Mouse (Mus musculus): Measurements from ENCODE around the gene Prop1.
A peak's percentile ranks its signal among the peaks of the same experiment; 100 is the strongest.

Prop1 gene

DNA sequence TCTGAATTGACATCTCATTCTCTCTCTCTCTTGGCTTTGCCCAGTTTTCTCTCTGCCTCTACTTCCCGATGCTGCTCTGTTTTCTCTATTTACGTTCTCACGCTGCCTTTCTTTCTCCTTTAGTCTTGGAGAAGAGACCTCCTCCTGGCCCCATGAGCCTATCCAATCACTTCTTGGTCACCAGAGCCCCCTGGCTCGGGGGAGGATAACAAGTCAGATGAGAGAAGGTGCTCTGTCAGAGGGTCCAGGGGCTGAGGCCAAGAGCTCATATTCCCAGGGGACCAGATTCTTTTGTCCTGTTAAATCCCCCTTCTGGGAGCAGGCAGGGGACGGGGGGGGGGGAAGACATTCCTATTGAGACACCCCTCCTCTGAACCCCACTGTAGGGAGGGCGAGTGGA lies at the start of gene Prop1:
TSS of gene Prop1 (minus strand) at position 101 of the 400 bp plus-strand sequence.
- DNase-seq (ENCODE audit: low spot score in 2 of 2): no peak

DNA sequence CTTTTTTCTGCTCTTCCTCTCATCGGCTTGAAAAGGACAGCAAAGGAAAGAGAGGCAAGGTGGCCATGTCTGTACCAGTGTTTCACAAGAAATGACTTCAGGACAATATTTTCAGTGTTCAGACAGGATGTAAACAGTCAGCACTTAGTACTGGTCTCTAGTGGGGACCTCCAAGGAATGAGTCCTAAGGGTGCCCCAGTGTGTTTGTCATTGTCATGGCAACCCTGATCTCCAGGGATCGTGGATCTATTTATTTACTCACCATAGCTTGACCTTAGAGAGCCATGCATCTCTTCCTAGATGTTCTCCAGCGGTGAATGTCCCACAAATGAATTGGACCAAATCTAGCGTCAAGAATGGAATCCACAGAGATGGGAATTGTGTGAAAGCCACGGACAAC lies 49.7 kb upstream of the Prop1 start, which contains the start of gene Olfr51:
TSS of gene Olfr51 (plus strand) at position 301 of the 400 bp plus-strand sequence.
- no peak for DNase-seq (ENCODE audit: low spot score in 2 of 2)

DNA sequence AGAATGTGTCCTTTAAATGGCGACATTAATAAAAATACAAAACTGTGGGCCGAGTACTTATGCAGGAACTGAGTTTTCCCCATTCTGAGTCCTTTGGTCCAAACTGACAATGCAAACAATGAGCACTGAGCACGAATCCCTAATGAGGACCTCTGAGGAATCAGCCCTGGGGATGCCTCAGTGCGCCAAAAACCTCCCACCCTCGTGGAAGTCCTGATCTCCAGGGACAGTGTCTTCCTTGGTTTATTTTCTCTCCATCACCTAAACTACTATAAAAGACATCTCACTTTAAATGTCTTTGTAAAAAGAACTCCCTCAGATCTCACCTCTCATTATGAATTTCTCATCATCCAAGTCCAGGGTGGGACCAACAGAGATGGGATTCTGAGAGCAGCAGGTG lies 28.1 kb upstream of the Prop1 start, which contains the start of gene Olfr1377:
TSS of gene Olfr1377 (plus strand) at position 301 of the 400 bp plus-strand sequence.
- DNase-seq (ENCODE audit: low spot score in 2 of 2): no peak

DNA sequence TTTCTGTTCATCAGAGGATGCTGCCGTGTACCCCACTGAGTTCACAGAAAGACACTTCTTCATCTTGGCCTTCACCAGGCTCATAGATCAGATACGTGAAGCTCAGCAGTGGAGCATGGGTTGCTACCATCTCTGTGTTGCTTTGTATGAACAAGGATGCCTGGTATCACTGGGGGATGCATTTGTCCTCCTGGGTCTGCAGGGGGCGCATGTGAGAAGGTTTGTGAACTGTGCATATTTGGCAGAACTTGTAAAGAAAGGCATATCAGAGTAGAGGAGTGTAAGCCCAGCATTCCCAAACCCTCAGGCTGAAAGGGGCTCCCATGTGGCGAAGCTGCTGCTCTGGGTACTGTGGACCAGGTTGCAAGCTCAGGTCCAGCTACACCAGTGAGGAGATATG lies 23.7 kb upstream of the Prop1 start:
- DNase-seq (ENCODE audit: low spot score in 2 of 2): no peak

DNA sequence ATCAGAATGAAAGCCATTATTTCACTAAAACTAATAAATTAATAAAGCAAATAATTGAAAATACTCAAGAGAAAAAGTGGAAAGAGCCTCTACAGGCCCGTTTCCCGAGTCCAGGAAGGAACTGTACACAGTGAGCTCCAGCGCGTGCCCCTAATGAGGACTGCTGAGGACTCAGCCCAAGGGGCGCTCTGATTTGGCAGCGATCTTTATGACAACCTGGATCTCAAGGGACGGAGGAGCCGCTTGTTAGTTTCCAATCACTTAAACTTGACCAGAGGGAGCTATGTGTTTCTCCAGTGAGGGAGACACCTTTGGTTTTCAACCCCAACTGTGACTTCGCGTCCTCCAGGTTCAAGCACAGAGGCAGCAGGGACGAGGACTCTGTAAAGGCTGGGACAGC lies 12.7 kb upstream of the Prop1 start, which contains the start of gene Olfr1378:
TSS of gene Olfr1378 (plus strand) at position 301 of the 400 bp plus-strand sequence.
- DNase-seq (ENCODE audit: low spot score in 2 of 2): no peak

DNA sequence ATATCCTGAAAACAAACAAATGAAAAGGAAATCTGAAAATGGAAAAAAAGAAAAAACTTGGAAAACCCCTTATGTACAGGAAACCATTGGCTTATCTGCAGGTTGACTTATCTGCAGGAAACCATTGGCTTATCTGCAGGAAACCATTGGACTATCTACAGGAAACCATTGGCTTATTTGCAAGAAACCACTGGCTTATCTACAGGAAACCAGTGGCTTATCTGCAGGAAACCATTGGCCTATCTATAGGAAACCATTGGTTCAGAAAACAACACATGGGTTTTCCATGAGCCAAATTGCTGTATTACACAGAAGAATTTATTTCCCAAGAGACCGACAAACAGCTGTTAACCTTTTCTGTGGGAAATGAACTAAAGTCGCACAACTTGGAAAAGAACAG lies 11.3 kb upstream of the Prop1 start:
- DNase-seq (ENCODE audit: low spot score in 2 of 2): no peak

DNA sequence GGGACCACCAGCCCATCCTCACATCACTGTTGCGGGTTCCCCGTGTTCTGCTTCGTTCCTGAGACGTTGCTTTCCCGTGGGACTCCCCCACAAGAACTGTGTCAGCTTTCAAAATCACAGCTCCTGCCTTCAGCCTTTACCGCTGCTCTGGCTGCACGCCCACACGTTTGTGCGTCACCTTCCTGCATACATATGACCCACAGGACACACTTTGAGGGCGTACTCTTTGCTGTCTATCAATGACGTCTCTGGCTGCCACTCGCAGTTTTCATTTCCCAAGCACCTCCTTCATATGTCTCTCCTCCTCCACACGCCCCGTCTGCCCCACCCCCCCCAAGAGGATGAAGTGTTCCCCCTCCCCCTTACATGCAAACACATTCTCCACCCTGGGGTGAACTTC lies 1.3 kb downstream of the Prop1 start:
- no peak for DNase-seq (ENCODE audit: low spot score in 2 of 2)

DNA sequence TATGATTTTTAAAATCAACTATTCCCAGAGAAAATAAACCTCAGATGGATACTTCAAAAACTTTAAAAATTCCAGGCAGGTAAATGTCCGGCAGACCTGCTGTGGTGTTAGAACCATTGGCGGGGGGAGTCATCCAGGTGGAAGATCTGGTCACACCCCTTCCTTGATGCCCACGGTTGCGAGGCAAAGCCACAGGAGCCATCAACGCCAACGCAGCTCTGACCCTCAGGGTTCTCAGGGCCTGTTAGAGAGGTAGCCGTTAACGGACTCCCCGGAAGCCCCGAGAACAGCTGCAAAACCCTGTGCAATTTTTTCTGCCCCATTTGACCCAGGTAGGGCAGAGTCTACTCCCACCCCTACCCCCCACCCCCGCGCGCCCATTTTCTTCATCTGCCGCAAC lies 10.1 kb downstream of the Prop1 start, which contains the start of gene 4933414I15Rik:
TSS of gene 4933414I15Rik (minus strand) at position 260 of the 400 bp plus-strand sequence.
- DNase-seq (ENCODE audit: low spot score in 2 of 2): no peak

DNA sequence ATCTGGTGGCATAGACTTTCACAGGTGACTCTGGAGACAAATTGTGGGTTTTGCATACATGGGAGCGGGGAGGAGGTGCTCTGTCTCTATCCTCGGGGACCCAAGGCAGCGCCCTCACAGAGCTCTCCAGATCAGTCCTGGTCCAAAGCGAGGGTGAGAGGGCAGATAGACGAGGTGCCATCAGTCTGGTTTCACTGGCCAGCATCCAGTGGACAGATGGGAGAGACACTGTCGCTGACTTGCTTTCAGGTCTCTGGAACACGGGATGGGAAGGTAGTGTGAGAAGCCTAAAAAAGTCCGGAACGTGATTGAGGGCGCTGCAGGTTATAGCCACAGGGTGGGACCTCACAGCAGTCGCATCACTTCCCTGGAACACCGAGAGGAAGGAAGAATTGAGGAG lies 11.2 kb downstream of the Prop1 start:
- no peak for DNase-seq (ENCODE audit: low spot score in 2 of 2)

DNA sequence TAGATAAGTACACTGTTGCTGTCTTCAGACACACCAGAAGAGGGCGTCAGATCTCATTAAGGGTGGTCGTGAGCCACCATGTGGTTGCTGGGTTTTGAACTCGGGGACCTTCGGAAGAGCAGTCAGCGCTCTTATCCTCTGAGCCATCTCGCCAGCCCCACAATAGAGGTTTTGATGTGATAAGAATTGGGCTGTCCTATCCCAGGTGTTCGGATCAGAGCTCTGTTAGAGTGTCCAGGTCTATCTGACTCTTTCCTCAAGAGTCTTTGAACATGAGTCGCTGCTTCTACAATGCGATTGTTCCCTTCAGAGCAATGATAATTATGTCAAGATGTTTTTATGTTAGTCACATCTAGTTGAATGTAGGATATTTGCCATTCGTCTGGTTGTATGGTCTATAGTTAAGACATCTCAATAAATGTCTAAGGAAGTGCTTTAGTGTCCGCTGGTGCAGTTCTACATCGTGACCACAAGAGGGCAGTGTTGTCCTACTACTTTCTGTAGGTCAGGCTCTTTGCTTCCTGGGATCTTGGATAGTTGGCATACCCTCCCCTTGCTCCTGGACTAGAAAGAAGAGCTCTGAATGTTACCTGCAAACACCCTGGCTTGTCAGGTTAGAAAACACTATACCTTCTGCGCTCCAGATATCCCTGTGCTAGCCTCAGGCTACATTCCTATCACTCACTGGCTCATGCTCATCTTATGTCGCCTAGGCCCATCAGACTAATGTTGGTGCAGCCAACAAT lies 13.8 kb downstream of the Prop1 start:
- DNase-seq (ENCODE audit: low spot score in 2 of 2): no peak

DNA sequence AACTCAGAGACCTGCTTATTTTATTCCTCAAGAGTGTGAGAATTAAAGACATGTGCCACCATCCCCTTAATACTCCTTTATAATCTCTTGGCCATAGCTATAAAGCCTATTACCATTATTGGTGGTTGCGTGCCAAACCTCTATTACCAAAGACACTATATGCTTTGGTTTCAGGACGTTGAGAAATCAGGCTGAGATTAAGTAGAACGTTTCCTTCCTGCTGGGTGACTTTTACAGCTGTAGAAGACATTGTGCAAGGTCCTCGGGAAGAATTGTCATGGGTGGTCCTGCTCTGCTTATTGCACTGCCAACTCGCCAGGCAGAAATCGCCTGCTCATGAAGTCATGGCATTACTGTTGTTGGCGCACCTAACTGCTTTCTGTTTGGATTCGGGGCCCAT lies 15.1 kb downstream of the Prop1 start:
- no peak for DNase-seq (ENCODE audit: low spot score in 2 of 2)

DNA sequence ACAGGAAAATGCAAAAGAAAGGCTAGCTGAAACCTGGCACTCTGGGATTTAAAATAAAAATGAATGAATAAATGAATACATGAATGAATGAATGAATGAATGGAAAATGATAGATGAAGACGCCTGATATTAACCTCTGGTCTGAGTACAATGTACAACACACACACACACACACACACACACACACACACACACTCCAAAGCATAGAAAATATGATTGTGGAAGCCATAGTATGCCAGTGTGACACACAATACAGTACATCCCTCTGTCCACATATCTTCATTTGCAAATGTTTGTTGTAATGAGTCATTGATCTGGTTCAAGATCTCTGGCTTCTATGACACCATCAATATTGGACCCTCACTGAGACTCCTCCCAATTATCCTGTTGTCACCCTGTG lies 21.5 kb downstream of the Prop1 start:
- DNase-seq (ENCODE audit: low spot score in 2 of 2): no peak

DNA sequence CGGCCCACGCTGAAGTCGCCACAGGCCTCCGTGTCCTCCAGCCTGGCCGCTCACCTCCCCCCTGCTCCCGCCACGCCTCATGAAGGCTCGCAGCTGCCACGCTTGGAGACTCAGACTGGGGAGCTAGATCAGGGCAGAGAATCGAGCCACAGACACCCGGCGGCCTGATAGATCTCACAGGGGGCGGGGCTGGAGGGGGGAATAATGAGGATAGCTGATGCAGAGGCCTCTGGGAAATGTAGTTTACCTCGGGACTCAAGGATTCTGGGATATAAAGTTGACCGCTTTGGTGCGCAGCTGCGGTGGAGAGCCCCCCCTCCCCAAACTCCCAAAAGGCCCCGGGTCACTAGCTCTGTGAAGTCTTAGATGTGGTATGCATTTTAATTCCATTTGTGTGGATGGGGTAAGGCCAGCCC lies 22.1 kb downstream of the Prop1 start, which contains the start of gene Zfp354b:
TSS of gene Zfp354b (minus strand) at position 183 of the 416 bp plus-strand sequence.
- peak; percentile 7 to 63 for DNase-seq (ENCODE audit: low spot score in 2 of 2)

DNA sequence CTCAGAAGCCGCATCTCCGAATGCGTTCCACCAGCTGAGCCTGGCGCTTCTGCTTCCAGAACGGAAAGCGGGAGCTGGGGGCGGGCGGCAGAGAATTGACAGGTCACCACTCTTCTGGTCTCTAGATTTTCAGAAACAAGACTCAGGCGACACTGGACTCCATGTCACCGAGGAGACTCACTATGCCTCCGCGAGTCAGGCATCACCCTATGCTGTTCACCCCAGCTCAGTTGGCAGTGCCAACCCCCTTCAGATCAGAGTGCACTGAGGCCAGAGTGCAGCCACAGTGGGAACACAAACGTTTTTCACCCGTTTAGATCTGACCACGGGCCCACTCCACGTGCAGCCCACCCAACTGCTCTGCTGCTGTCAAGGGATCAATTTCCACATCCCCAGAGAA lies 22.5 kb downstream of the Prop1 start:
- DNase-seq (ENCODE audit: low spot score in 2 of 2): no peak

DNA sequence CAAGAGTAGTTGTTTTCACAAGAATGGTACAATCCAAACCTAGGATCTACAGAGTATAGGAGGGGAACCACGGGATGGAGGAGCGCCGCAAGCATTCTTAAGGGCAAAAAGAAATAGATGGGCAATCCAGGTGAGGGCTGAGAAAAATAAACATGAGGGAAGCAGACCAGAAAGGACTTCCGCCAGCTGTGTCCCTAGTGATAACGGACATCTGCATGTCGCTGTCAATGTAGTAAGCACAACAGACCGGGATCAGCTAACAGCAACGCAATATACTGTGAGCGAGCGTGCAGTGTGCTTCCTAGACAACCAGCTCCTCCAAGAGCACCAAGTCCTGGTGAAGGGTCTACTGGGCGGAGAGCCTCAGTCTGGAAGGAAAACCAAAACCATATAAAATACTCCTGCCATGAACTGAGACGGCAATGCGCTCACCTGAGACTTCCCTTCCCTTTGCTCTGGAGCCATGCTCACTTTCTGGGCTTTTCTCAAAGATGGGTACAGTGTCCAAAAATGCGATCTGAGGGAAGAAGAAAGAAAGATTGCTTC lies 23.0 kb downstream of the Prop1 start:
- no peak for DNase-seq (ENCODE audit: low spot score in 2 of 2)

DNA sequence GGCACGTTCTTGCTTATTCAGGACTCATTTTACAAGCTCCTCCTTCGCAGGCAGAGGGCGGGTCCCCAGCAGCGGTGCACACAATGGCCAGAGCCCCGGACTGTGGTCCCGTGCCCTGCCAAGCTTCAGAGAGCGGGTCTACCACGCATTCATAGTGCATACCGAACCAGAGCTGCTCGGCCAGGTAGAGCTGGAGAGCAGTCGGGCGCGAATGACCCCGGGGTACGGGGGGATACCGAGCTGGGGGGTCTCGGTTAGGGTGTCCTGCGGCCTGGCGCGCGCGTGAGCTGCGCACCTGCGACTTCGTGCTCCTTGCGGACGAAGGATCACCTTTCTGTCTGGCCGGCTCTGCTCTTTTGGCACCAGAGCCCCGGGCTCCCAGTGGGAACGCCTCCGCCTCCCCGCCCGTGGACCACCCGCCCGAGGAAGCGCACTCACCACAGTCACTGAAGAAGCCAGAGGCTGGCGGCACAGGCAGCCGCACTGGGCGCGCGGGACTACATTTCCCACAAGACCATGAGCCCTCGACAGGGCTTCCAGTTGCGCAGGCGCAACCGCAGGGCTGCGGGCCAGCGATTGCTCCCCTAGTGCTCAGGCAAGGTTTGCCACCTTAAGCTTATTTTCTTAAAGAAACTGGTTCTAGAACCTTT lies 37.8 kb downstream of the Prop1 start, which contains the start of gene Zfp2:
TSS of gene Zfp2 (minus strand) at position 495 of the 650 bp plus-strand sequence.
- DNase-seq (ENCODE audit: low spot score in 2 of 2): peak; percentile 41 to 85

DNA sequence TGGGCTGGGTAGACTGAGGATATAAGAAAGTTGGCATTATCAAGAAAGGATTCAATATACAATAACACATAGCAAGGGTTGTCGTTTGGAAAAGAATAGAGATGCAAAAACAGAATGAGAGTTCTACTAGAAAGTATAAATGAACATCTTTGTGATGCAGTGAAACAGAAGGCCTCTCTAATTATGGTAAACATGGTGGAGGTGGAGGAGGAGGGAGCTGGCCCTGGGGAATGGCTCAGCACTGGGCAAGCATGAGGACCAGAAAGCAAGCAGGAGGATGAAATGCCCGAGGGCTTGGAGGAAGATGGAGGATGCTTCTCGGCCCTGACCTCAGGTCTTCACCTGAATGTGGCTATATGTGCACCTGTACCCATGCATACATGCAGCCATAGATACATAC lies 39.1 kb downstream of the Prop1 start:
- DNase-seq (ENCODE audit: low spot score in 2 of 2): no peak

DNA sequence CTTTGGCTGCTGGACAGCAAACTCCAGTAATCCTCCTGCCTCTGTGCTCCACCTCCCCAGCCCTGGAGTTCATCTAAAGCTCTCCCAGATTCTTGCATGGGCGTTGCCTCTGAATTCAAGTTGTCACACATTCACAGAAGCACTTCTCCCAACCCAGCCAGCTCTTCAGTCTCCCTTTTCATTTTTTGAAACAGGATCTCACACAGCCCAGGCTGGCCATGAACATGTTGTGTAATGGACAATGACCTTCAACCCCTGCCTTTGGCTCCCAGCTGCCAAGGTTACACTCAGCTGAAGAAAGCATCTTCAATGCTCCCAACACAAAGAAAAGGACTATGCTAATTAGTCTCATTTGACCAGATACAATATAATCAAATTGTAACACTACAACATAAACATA lies 40.3 kb downstream of the Prop1 start:
- DNase-seq (ENCODE audit: low spot score in 2 of 2): no peak

DNA sequence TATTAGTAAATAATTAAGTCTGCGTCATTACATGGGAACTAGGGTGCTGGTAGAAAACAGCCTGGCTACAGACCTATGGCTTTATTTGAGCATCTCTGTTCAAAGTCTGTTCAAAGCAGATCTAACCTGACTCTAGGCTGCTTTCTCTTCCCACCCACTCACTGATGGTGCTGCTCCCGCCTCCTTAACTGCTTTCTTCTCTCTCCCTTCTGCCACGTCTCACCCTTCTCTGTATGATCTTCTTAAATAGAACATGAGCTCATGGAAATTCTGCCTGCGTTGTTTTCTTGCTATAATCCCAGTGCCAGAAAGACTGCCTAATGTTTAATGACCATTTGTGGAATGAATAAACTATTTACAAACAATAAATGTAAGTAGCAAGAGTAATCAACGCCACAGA lies 45.4 kb downstream of the Prop1 start:
- DNase-seq (ENCODE audit: low spot score in 2 of 2): no peak

Data from spleen, postnatal 10 days (tissue).